Mouse (Mus musculus) intestine, embryonic 14.5 days (tissue): Measurements from ENCODE around the gene Prlhr. TPM values are rescaled to one million over a fixed set of nuclear protein-coding genes. Genes with fewer than 3 reads are reported as not detected.

ENCODE experiments used
- polyA plus RNA-seq: library from polyadenylated mRNA; unstranded; fragments of >200 nt; fragmentation: Nextera tagmentation; extraction: Ambion mirVana; gene quantifications from 2 replicates; pipeline ENCODE4 v1.2.1, GENCODE M21; 2014

Gene Prlhr
- polyA plus RNA-seq, 1 experiment from 2014 or later, result not detected

Other genes starting within 250 kb of the Prlhr start
- gene Fam204a, start 241.6 kb downstream of the Prlhr start, polyA plus RNA-seq, result 45.7 and 57.0 TPM in 2 replicates
- gene Cacul1, start 112.7 kb upstream of the Prlhr start, polyA plus RNA-seq, result 23.9 and 25.3 TPM in 2 replicates